Mouse (Mus musculus) heart, postnatal 0 days (tissue): ENCODE measurements around the gene Smim6. TPM values are rescaled to one million over a fixed set of nuclear protein-coding genes. Genes with fewer than 3 reads are reported as not detected.
A peak's percentile ranks its signal among the peaks of the same experiment; 100 is the strongest.

Experiments
- ATAC-seq: fragments of 200-750 bp; cut with Nextera tagmentation; 2 replicates; pipeline ENCODE4 v1.8.0; 2017; ENCODE audit warnings: low read depth, moderate number of reproducible peaks, moderate library complexity; ENCODE audit not compliant: insufficient read depth
- DNase-seq: peaks from one replicate; pipeline ENCODE4 v3.0.0-alpha.2; 2016; ENCODE audit warnings: low spot score
- H3K27ac ChIP-seq: fragments of 300-500 bp; sonication (generic); 2 replicates; pipeline ENCODE4 v1.5.1; 2014; ENCODE audit warnings: low read depth, mild to moderate bottlenecking
- H3K27me3 ChIP-seq: fragments of 300-500 bp; sonication (generic); 2 replicates; pipeline ENCODE4 v1.6.1; 2014; ENCODE audit warnings: low read length, mixed read lengths; ENCODE audit not compliant: control insufficient read depth, insufficient read depth
- H3K36me3 ChIP-seq: fragments of 300-500 bp; sonication (generic); replicated peaks from 2 replicates; pipeline ENCODE4 v1.6.1; 2014; ENCODE audit warnings: low read length, mixed read lengths; ENCODE audit not compliant: control insufficient read depth, insufficient read depth
- H3K4me1 ChIP-seq: fragments of 300-500 bp; sonication (generic); 2 replicates; pipeline ENCODE4 v1.6.1; 2014; ENCODE audit warnings: antibody characterized with exemption; ENCODE audit not compliant: control insufficient read depth, insufficient read depth
- H3K4me2 ChIP-seq: fragments of 300-500 bp; sonication (generic); 2 replicates; pipeline ENCODE4 v1.6.1; 2014; ENCODE audit warnings: low read depth, mild to moderate bottlenecking, low read length, moderate library complexity
- H3K4me3 ChIP-seq: fragments of 300-500 bp; sonication (generic); 2 replicates; pipeline ENCODE4 v1.5.1; 2014; ENCODE audit warnings: low read depth, low read length
- H3K9ac ChIP-seq: fragments of 300-500 bp; sonication (generic); replicated peaks from 2 replicates; pipeline ENCODE4 v1.6.1; 2014; ENCODE audit warnings: low read depth, low read length, mixed read lengths
- H3K9me3 ChIP-seq: fragments of 300-500 bp; sonication (generic); replicated peaks from 2 replicates; pipeline ENCODE4 v1.6.1; 2016; ENCODE audit warnings: low read length; ENCODE audit not compliant: control insufficient read depth
- CTCF ChIP-seq: IDR thresholded peaks from 2 replicates; pipeline ENCODE4 v1.5.1; 2016; ENCODE audit warnings: antibody characterized with exemption, control low read depth, low read depth
- EP300 ChIP-seq: IDR thresholded peaks from 2 replicates; pipeline ENCODE4 v1.6.1; 2016; ENCODE audit warnings: antibody characterized with exemption, low read depth
- WGBS: fragments of 180-500 bp; shearing (Covaris S2); extraction: QIAGEN DNeasy Blood & Tissue Kit; methylation state at CpG from one replicate; pipeline ENCODE4 v1.1.7; 2014; 5-methylcytosine and 5-hydroxymethylcytosine counted together
- polyA plus RNA-seq: library from polyadenylated mRNA; unstranded; fragments of >200 nt; fragmentation: Nextera tagmentation; extraction: Ambion mirVana; gene quantifications from 2 replicates; pipeline ENCODE4 v1.2.1, GENCODE M21; 2015
- total RNA-seq: library from RNA; depleted of rRNA; stranded (reverse); fragments of >200 nt; gene quantifications from 2 replicates; pipeline ENCODE4 v1.2.3, GENCODE M21; 2014; ENCODE audit warnings: low replicate concordance; rRNA removed

Smim6 gene
- total RNA-seq (not detected in 2 replicates), polyA plus RNA-seq (0.98 and 1.6 TPM in 2 replicates)

- Histone ChIP-seq H3K4me3 (no peak within 1 kb of the TSS), H3K27ac (peak within 1 kb of the TSS; percentile 58), H3K9ac (no peak within 1 kb of the TSS), H3K27me3 (no peaks in the 10 kb centered on the region), H3K4me1 (peaks cover 15% of the 10 kb centered on the region; the same call in 1 of the 2 replicates), H3K9me3 (no peaks in the 10 kb centered on the region), H3K36me3 (peaks cover 28% of the 10 kb centered on the region), H3K4me2 (no peak within 1 kb of the TSS)
- ATAC-seq, result peak; percentile 36; the same call in 1 of the 2 replicates
- 74% methylated on average over 11 of the region's 11 CpGs for WGBS
- no peak for DNase-seq
- TF ChIP-seq CTCF (no peak), EP300 (no peak)
These were observed at the start of gene Smim6 for GRCm38 (mm10) chr11:115911632-115912376. Gene Smim6, plus strand, starts transcription at chr11:115912017.

- TF ChIP-seq EP300, result no peak
- TF ChIP-seq CTCF, result no peak
- no peak overlapping the region for H3K9ac ChIP-seq
- H3K27ac ChIP-seq, result no peak overlapping the region
- no peak overlapping the region for H3K4me2 ChIP-seq
- DNase-seq (no peak), ATAC-seq (no peak)
- H3K9me3 ChIP-seq, result no peaks in the 10 kb centered on the region
- no peak overlapping the region for H3K4me3 ChIP-seq
- no peaks in the 10 kb centered on the region; the same call in 1 of the 2 replicates for H3K4me1 ChIP-seq
- no peaks in the 10 kb centered on the region for H3K36me3 ChIP-seq
- WGBS, result 79% methylated on average over 8 of the region's 8 CpGs
- H3K27me3 ChIP-seq, result peaks cover 16% of the 10 kb centered on the region
These were observed 47.9 kb upstream of the Smim6 start for GRCm38 (mm10) chr11:115863895-115864294.

GRCm38 (mm10) chr11:115869393-115869792 lies 42.4 kb upstream of the Smim6 start:
- Histone ChIP-seq H3K4me2 (no peak overlapping the region), H3K27me3 (no peaks in the 10 kb centered on the region), H3K36me3 (no peaks in the 10 kb centered on the region), H3K27ac (no peak overlapping the region), H3K4me3 (no peak overlapping the region), H3K9ac (no peak overlapping the region), H3K9me3 (no peaks in the 10 kb centered on the region), H3K4me1 (0 out of 2 replicates have a peak, but pooled peaks cover 6% of the 10 kb centered on the region)
- ATAC-seq, result no peak; the same call in 1 of the 2 replicates
- TF ChIP-seq CTCF, result no peak
- TF ChIP-seq EP300, result no peak
- 59% methylated on average over 8 of the region's 8 CpGs for WGBS
- DNase-seq, result peak; percentile 38

GRCm38 (mm10) chr11:115872437-115872836 lies 39.4 kb upstream of the Smim6 start:
- H3K9ac ChIP-seq, result no peak overlapping the region
- no peak for ATAC-seq
- WGBS, result 64% methylated on average over 4 of the region's 4 CpGs

GRCm38 (mm10) chr11:115875935-115876334 lies 35.9 kb upstream of the Smim6 start:
- WGBS, result 80% methylated on average over 3 of the region's 3 CpGs
- TF ChIP-seq CTCF (no peak), EP300 (no peak)
- Histone ChIP-seq H3K27ac (no peak overlapping the region), H3K4me1 (0 out of 2 replicates have a peak, but pooled peaks cover 6% of the 10 kb centered on the region), H3K9me3 (no peaks in the 10 kb centered on the region), H3K4me2 (no peak overlapping the region), H3K9ac (no peak overlapping the region), H3K36me3 (no peaks in the 10 kb centered on the region), H3K27me3 (no peaks in the 10 kb centered on the region), H3K4me3 (no peak overlapping the region)
- DNase-seq (no peak), ATAC-seq (no peak)

More at GRCm38 (mm10) chr11:115872437-115872836, 39.4 kb upstream of the Smim6 start:
- Histone ChIP-seq H3K4me3 (no peak overlapping the region), H3K4me2 (no peak overlapping the region), H3K27ac (no peak overlapping the region), H3K36me3 (no peaks in the 10 kb centered on the region), H3K27me3 (no peaks in the 10 kb centered on the region), H3K4me1 (0 out of 2 replicates have a peak, but pooled peaks cover 6% of the 10 kb centered on the region), H3K9me3 (no peaks in the 10 kb centered on the region)
- TF ChIP-seq CTCF, result no peak
- TF ChIP-seq EP300, result no peak
- no peak for DNase-seq
